Mouse (Mus musculus): ENCODE results near the gene Zfyve16. TPM values are rescaled to one million over a fixed set of nuclear protein-coding genes. Genes with fewer than 3 reads are reported as not detected.

Zfyve16 gene
- polyA plus RNA-seq, 1 experiment from 2014 or later, result 1.5 TPM

DNA sequence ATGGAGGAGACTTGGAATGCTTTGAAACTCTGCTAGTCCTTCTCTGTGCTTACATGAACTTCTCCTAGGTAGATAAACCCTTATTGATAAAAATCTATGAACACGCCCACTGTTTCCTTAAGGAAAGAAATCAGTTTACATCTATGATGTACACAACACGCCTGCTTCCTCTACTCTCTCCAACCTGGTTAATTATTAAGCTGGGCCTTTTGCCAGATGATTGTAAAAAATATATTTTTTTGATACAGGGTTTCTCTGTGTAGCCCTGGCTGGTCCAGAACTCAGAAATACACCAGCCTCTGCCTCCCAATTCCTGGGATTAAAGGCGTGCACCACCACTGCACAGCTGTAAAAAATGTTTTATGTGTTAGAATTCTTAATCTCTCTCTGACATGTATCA lies 66.0 kb downstream of the Zfyve16 start:
- no peak for ATAC-seq (ENCODE audit: low read depth)
- no peaks in the 10 kb centered on the region for H3K27me3 ChIP-seq
- 61% methylated on average over 3 of the region's 3 CpGs for WGBS (ENCODE audit: insufficient replicate concordance)
- no peak overlapping the region for H3K4me2 ChIP-seq
- no peak overlapping the region for H3K4me3 ChIP-seq (replicated peaks)
- no peaks in the 10 kb centered on the region for H3K4me1 ChIP-seq (replicated peaks)
- no peak overlapping the region for H3K27ac ChIP-seq
- no peaks in the 10 kb centered on the region for H3K9me3 ChIP-seq (replicated peaks)
- no peak for DNase-seq
- no peaks in the 10 kb centered on the region for H3K36me3 ChIP-seq
- H3K9ac ChIP-seq, result no peak overlapping the region

DNA sequence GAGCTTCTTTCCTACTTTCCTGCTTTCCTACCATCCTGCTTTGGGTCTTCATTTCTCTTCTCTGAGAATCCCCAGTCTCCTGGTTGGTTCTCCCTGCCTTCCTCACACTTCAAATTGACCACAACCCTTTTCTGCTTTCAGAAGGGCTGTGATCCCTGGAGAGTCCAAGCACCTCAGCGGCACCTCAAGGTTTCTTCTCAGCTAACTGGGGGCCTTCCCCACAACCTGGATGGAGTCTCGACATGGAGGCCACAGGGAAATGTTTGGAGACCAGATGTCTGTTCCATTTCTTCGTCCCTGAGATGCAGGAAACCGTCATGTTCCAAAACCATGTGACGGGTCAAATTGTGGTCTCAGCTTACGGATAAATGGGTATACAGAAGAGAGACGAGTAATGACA lies 83.8 kb downstream of the Zfyve16 start:
- Histone ChIP-seq H3K9me3 (replicated peaks) (no peaks in the 10 kb centered on the region), H3K4me2 (no peak overlapping the region), H3K4me1 (replicated peaks) (no peaks in the 10 kb centered on the region), H3K27ac (no peak overlapping the region), H3K9ac (no peak overlapping the region), H3K4me3 (replicated peaks) (no peak overlapping the region), H3K27me3 (no peaks in the 10 kb centered on the region), H3K36me3 (no peaks in the 10 kb centered on the region)
- DNase-seq (no peak), ATAC-seq (ENCODE audit: low read depth) (no peak)
- 74% methylated on average over 7 of the region's 7 CpGs for WGBS (ENCODE audit: insufficient replicate concordance)

DNA sequence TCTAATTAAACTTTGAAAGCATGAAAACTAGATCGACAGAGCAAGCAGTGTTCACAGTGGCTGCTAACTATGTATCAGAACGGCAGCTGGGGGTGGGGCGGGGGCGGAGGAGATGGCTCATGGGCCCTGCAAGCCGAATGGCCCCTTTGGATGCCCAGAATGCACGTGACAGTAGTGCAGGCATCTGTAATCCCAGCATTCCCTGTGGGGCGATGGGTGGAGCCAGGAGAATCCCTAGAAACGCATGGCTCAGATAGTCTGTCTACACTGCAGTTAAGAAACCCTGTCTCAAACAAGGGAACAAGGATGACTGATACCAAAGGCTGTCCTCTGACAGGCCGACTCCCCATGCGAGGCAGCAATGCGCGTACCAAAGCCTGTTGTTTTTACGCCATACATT lies 90.4 kb downstream of the Zfyve16 start:
- Histone ChIP-seq H3K36me3 (no peaks in the 10 kb centered on the region), H3K9me3 (replicated peaks) (no peaks in the 10 kb centered on the region), H3K27ac (no peak overlapping the region), H3K4me2 (no peak overlapping the region), H3K27me3 (no peaks in the 10 kb centered on the region), H3K9ac (no peak overlapping the region), H3K4me1 (replicated peaks) (no peaks in the 10 kb centered on the region), H3K4me3 (replicated peaks) (no peak overlapping the region)
- no peak for ATAC-seq (ENCODE audit: low read depth)
- 67% methylated on average over 13 of the region's 13 CpGs for WGBS (ENCODE audit: insufficient replicate concordance)
- no peak for DNase-seq

DNA sequence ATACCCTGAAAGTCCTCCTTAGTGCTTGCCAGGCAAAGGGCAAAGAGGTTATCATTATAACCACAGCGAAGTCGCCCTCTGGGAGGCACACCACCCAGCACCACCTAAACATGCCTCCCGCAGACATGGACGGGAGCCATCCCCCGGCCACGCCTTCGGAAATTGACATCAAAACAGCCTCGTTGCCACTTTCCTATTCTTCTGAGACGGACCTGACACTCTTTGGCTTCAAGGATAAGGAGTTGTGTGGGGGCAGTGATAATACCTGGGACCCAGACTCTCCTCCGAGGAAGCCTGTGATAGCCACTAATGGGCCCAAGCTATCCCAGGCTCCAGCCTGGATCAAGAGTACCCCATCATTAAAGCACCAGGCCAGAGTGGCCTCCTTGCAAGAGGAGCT lies 92.0 kb downstream of the Zfyve16 start:
- no peak overlapping the region for H3K27ac ChIP-seq
- ATAC-seq (ENCODE audit: low read depth) (no peak), DNase-seq (no peak)
- H3K9ac ChIP-seq, result no peak overlapping the region
- H3K9me3 ChIP-seq (replicated peaks), result no peaks in the 10 kb centered on the region
- no peaks in the 10 kb centered on the region for H3K4me1 ChIP-seq (replicated peaks)
- no peak overlapping the region for H3K4me2 ChIP-seq
- H3K36me3 ChIP-seq, result no peaks in the 10 kb centered on the region
- H3K4me3 ChIP-seq (replicated peaks), result no peak overlapping the region
- WGBS (ENCODE audit: insufficient replicate concordance), result 75% methylated on average over 10 of the region's 10 CpGs
- no peaks in the 10 kb centered on the region for H3K27me3 ChIP-seq

Other genes starting within 250 kb of the Zfyve16 start
- 0.32 and 0.43 TPM in 2 replicates for gene Gm20379, start 224.9 kb downstream of the Zfyve16 start, polyA plus RNA-seq (2015; fragmentation: Nextera tagmentation; extraction: Ambion mirVana)
- gene Dhfr, start 176.1 kb downstream of the Zfyve16 start, polyA plus RNA-seq (2015; fragmentation: Nextera tagmentation; extraction: Ambion mirVana), result 21.0 and 24.0 TPM in 2 replicates
- 12.8 and 14.5 TPM in 2 replicates for gene Msh3, start 175.9 kb downstream of the Zfyve16 start, polyA plus RNA-seq (2015; fragmentation: Nextera tagmentation; extraction: Ambion mirVana)
- 0.03 TPM in 1 of 2 replicates, not detected in the other for gene Ankrd34b, start 105.0 kb downstream of the Zfyve16 start, polyA plus RNA-seq (2015; fragmentation: Nextera tagmentation; extraction: Ambion mirVana)
- gene Fam151b, start 46.9 kb downstream of the Zfyve16 start, polyA plus RNA-seq (2015; fragmentation: Nextera tagmentation; extraction: Ambion mirVana), result 0.08 TPM in 1 of 2 replicates, not detected in the other
- not detected in 2 replicates for gene Spz1, start 45.3 kb upstream of the Zfyve16 start, polyA plus RNA-seq (2015; fragmentation: Nextera tagmentation; extraction: Ambion mirVana)
- 14.7 and 20.2 TPM in 2 replicates for gene Serinc5, start 80.2 kb upstream of the Zfyve16 start, polyA plus RNA-seq (2015; fragmentation: Nextera tagmentation; extraction: Ambion mirVana)

Measured in liver, embryonic 13.5 days (tissue).